Mouse (Mus musculus) cortical plate, adult 2 months (tissue): ENCODE data around the gene Zmynd19. TPM values are rescaled to one million over a fixed set of nuclear protein-coding genes. Genes with fewer than 3 reads are reported as not detected.
A peak's percentile ranks its signal among the peaks of the same experiment; 100 is the strongest.
"Not testable (repeated sequence)": the region's sequence is repeated elsewhere in the genome, so short reads cannot be mapped to it uniquely, and the experiment has no call there.

Experiments
- H3K27ac ChIP-seq: fragments of 200-500 bp; 2 replicates; pipeline ENCODE4 v1.5.1; 2012; ENCODE audit warnings: low read length, control low read depth, inconsistent platforms; ENCODE audit not compliant: insufficient read depth
- H3K4me1 ChIP-seq: fragments of 200-500 bp; 2 replicates; pipeline ENCODE4 v1.6.1; 2011; ENCODE audit warnings: low read length; ENCODE audit not compliant: control insufficient read depth, insufficient read depth
- H3K4me3 ChIP-seq: fragments of 200-500 bp; 2 replicates; pipeline ENCODE4 v1.5.1; 2011; ENCODE audit warnings: mild to moderate bottlenecking, low read length, control low read depth; ENCODE audit not compliant: insufficient read depth
- CTCF ChIP-seq: fragments of 200-500 bp; IDR thresholded peaks from 2 replicates; pipeline ENCODE4 v1.5.1; 2011; ENCODE audit warnings: mild to moderate bottlenecking, control low read depth, low read length; ENCODE audit not compliant: insufficient read depth; ENCODE audit errors: extremely low read depth
- POLR2A ChIP-seq: fragments of 200-500 bp; IDR thresholded peaks from 2 replicates; pipeline ENCODE4 v1.6.1; 2011; ENCODE audit warnings: mild to moderate bottlenecking, low read length, control low read depth; ENCODE audit not compliant: insufficient read depth; ENCODE audit errors: extremely low read depth
- polyA plus RNA-seq: library from polyadenylated mRNA; depleted of rRNA; stranded (reverse); fragments of >200 nt; gene quantifications from 2 replicates; pipeline ENCODE4 v1.2.3, GENCODE M21; 2012

Zmynd19 gene
- polyA plus RNA-seq, 1 experiment: 21.6 TPM

- peaks cover 2% of the 10 kb centered on the region; the same call in 1 of the 2 replicates for H3K4me1 ChIP-seq
- peak within 1 kb of the TSS; percentile 28 for H3K4me3 ChIP-seq
- no peak within 1 kb of the TSS for H3K27ac ChIP-seq
- TF ChIP-seq CTCF (0 out of 2 replicates have a peak, but pooled peaks have one; percentile 15), POLR2A (peak; percentile 52; the same call in 1 of the 2 replicates)
Observed at GRCm38 (mm10) chr2:24935057-24935796, 14.4 kb upstream of the Zmynd19 start, which contains the start of gene Arrdc1. Arrdc1 (minus strand) TSS chr2:24935252.

GRCm38 (mm10) chr2:24942092-24942491, 7.5 kb upstream of the Zmynd19 start:
- TF ChIP-seq POLR2A: no peak
- TF ChIP-seq CTCF: no peak
- no peak overlapping the region for H3K27ac ChIP-seq
- H3K4me1 ChIP-seq: no peaks in the 10 kb centered on the region
- H3K4me3 ChIP-seq: no peak overlapping the region

DNA sequence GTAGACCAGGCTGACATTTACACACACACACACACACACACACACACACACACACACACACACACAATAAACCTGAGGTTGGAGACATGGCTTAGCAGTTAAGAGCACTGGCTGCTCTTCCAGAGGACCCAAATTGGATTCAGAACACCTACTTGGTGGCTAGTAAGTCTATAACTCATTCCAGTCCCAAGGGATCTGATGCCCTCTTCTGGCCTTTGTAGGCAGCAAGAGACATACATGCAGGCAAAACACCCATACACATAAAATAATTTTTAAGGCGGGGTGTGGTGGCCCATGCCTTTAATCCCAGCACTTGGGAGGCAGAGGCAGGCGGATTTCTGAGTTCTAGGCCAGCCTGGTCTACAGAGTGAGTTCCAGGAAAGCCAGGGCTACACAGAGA, 5.3 kb upstream of the Zmynd19 start:
- not testable (repeated sequence) for H3K27ac ChIP-seq, H3K4me1 ChIP-seq, H3K4me3 ChIP-seq
- TF ChIP-seq CTCF: peak; percentile 37; the same call in 1 of the 2 replicates

DNA sequence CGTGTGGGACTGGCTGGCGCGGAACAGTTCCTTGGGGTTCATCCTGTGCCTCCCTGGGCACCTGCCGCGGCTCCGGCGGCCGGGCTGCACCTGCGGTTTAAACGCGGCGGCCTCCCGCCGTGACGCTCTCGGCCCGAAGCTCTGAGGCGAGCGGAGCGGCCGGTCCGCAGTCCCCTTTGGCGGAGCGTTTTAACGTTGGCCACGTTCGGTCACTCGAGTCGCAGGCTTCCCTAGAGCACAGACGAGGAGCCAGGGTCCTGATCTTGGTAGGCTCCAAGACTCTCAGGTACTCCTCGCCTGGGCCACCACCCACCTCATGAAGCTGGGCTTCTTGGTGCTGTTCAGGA, 570 bp downstream of the Zmynd19 start:
- Histone ChIP-seq H3K27ac (no peak overlapping the region), H3K4me1 (0 out of 2 replicates have a peak, but pooled peaks cover 1% of the 10 kb centered on the region), H3K4me3 (peak overlapping the region; percentile 42)
- TF ChIP-seq POLR2A: no peak
- TF ChIP-seq CTCF: no peak

GRCm38 (mm10) chr2:24952537-24953055, 3.0 kb downstream of the Zmynd19 start:
- TF ChIP-seq POLR2A (no peak), CTCF (no peak)
- 0 out of 2 replicates have a peak, but pooled peaks cover 1% of the 10 kb centered on the region for H3K4me1 ChIP-seq
- H3K4me3 ChIP-seq: no peak overlapping the region

GRCm38 (mm10) chr2:24960910-24961309, 11.3 kb downstream of the Zmynd19 start:
- Histone ChIP-seq H3K4me1 (peaks cover 4% of the 10 kb centered on the region; the same call in 1 of the 2 replicates), H3K27ac (no peak overlapping the region), H3K4me3 (no peak overlapping the region)
- TF ChIP-seq POLR2A (no peak), CTCF (peak; percentile 54)

More at GRCm38 (mm10) chr2:24952537-24953055, 3.0 kb downstream of the Zmynd19 start:
- H3K27ac ChIP-seq: no peak overlapping the region

DNA sequence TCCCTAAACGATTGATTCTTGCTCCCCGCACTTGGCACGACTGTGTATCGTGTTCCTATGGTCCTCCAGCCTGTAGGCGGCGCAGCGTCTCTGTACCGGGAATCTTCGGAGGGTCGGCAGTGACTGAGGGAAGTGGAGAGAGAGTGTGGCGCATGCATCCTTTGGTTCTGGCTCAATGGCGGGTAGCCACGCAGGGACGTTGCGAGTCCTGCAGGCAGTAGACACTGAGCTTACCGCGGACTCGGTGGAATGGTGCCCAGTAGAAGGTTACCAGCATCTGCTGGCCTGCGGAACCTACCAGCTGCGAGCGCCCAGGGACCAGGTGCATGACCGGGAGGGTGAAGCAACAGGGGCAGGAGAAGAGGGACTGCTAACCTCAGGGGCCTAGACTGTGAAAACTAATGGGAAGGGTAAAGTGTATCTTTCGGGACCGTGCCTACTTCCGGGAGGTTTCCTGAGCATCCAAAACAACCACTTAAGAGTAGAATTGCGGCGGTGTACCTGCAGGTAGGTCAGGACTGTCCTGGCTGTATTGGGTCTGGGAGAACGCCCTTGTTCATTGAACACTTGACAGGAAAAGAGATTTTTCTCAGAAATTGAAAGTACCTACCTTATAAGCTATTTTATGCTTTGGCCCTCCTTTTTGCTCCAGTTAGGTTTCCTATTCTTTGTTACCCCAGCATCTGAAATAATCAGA, 12.9 kb downstream of the Zmynd19 start, which contains the start of gene Dph7:
Dph7 (plus strand) TSS at position 97 of the 697 bp plus-strand sequence.
- TF ChIP-seq POLR2A: peak; percentile 97
- TF ChIP-seq CTCF: peak; percentile 92
- Histone ChIP-seq H3K4me3 (peak within 1 kb of the TSS; percentile 72), H3K4me1 (peaks cover 4% of the 10 kb centered on the region; the same call in 1 of the 2 replicates), H3K27ac (no peak within 1 kb of the TSS)

DNA sequence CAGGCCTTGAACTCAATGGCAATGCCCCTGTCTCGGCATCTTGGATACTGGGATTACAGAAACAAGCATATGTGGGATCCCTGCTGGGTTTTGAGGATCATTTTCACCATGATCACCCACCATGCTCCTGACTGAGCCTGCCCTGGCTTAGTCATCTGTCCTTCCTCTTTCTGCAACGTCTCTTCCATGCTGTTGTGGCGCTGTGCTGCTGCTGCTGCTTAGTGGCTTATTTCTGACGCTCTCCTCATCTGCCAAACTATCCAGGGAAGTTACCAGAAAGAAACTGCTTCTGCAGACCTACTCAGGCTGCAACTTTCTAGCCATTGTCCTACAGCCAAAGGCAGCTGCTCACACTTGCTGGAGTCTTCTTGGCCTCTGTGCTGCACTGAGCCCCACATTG, 20.8 kb downstream of the Zmynd19 start:
- TF ChIP-seq CTCF: no peak
- Histone ChIP-seq H3K4me3 (no peak overlapping the region), H3K27ac (no peak overlapping the region), H3K4me1 (no peaks in the 10 kb centered on the region; the same call in 1 of the 2 replicates)

DNA sequence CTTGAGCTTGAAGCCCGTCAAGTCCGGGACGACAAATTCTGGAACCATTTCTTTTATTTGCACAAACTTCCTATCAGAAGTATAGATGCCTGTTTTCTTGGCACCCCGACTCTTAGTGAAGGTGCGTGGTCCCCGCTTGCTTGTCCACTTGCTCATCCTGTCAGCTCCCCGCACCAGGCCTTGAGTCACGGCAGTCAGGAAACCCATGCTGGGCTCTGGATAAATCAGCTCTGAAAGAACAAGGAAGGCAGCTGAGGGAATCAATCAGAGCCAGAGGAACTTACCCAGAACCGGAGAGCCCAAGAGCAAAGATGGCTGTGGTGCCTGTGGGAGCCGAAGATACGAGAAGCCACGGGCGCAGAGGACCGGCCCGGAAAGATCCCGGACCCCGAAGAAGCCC, 24.9 kb downstream of the Zmynd19 start:
- peak overlapping the region; percentile 74 for H3K4me3 ChIP-seq

More for the DNA sequence above, 24.9 kb downstream of the Zmynd19 start:
- not testable (repeated sequence) for H3K4me1 ChIP-seq
- H3K27ac ChIP-seq: peak overlapping the region; percentile 5; the same call in 1 of the 2 replicates
